Mouse (Mus musculus): ENCODE data around the gene Smagp. TPM values are rescaled to one million over a fixed set of nuclear protein-coding genes. Genes with fewer than 3 reads are reported as not detected.
A peak's percentile ranks its signal among the peaks of the same experiment; 100 is the strongest.

The Smagp gene
- total and polyA plus RNA-seq, 2 experiments from 2014 or later: 19.0 to 27.6 TPM

- ATAC-seq (ENCODE audit: insufficient read depth, low read depth): no peak
- H3K4me3 ChIP-seq (ENCODE audit: low read depth, low read length): no peak overlapping the region
- H3K9ac ChIP-seq (replicated peaks; ENCODE audit: low read depth, low read length): no peak overlapping the region
- H3K36me3 ChIP-seq (replicated peaks; ENCODE audit: control insufficient read depth, insufficient read depth, low read length): no peaks in the 10 kb centered on the region
- H3K27me3 ChIP-seq (ENCODE audit: control insufficient read depth, insufficient read depth, low read length): no peaks in the 10 kb centered on the region
- peak overlapping the region; percentile 50; the same call in 1 of the 2 replicates for H3K27ac ChIP-seq (ENCODE audit: low read depth)
- no peaks in the 10 kb centered on the region for H3K9me3 ChIP-seq (replicated peaks; ENCODE audit: control insufficient read depth, low read length)
- 0 out of 2 replicates have a peak, but pooled peaks cover 5% of the 10 kb centered on the region for H3K4me1 ChIP-seq (ENCODE audit: control insufficient read depth, insufficient read depth)
- peak overlapping the region; percentile 28; the same call in 1 of the 2 replicates for H3K4me2 ChIP-seq (ENCODE audit: low read depth, low read length)
- no peak for DNase-seq (ENCODE audit: low spot score)
- WGBS: 37% methylated on average over 8 of the region's 9 CpGs
- no peak for TF ChIP-seq CTCF (IDR thresholded peaks at IDR 0.05; ENCODE audit: low read depth)
- TF ChIP-seq EP300 (IDR thresholded peaks at IDR 0.05; ENCODE audit: low read depth): no peak
Observed at GRCm38 (mm10) chr15:100665411-100666218, 28.9 kb upstream of the Smagp start.

GRCm38 (mm10) chr15:100664813-100665274 is 28.1 kb upstream of the Smagp start:
- 0 out of 2 replicates have a peak, but pooled peaks cover 5% of the 10 kb centered on the region for H3K4me1 ChIP-seq (ENCODE audit: control insufficient read depth, insufficient read depth)
- no peaks in the 10 kb centered on the region for H3K9me3 ChIP-seq (replicated peaks; ENCODE audit: control insufficient read depth, low read length)
- no peaks in the 10 kb centered on the region for H3K27me3 ChIP-seq (ENCODE audit: control insufficient read depth, insufficient read depth, low read length)
- ATAC-seq (ENCODE audit: insufficient read depth, low read depth) (no peak), DNase-seq (ENCODE audit: low spot score) (no peak)
- TF ChIP-seq EP300 (IDR thresholded peaks at IDR 0.05; ENCODE audit: low read depth) (no peak), CTCF (IDR thresholded peaks at IDR 0.05; ENCODE audit: low read depth) (no peak)
- H3K4me2 ChIP-seq (ENCODE audit: low read depth, low read length): no peak overlapping the region
- H3K4me3 ChIP-seq (ENCODE audit: low read depth, low read length): no peak overlapping the region
- H3K9ac ChIP-seq (replicated peaks; ENCODE audit: low read depth, low read length): no peak overlapping the region
- no peak overlapping the region for H3K27ac ChIP-seq (ENCODE audit: low read depth)
- no peaks in the 10 kb centered on the region for H3K36me3 ChIP-seq (replicated peaks; ENCODE audit: control insufficient read depth, insufficient read depth, low read length)
- 74% methylated on average over 9 of the region's 9 CpGs for WGBS

- no peaks in the 10 kb centered on the region for H3K36me3 ChIP-seq (replicated peaks; ENCODE audit: control insufficient read depth, insufficient read depth, low read length)
- no peaks in the 10 kb centered on the region for H3K27me3 ChIP-seq (ENCODE audit: control insufficient read depth, insufficient read depth, low read length)
- H3K27ac ChIP-seq (ENCODE audit: low read depth): no peak overlapping the region
- 83% methylated on average over 5 of the region's 5 CpGs for WGBS
- H3K4me1 ChIP-seq (ENCODE audit: control insufficient read depth, insufficient read depth): no peaks in the 10 kb centered on the region
- TF ChIP-seq CTCF (IDR thresholded peaks at IDR 0.05; ENCODE audit: low read depth): no peak
- no peak overlapping the region for H3K9ac ChIP-seq (replicated peaks; ENCODE audit: low read depth, low read length)
- no peaks in the 10 kb centered on the region for H3K9me3 ChIP-seq (replicated peaks; ENCODE audit: control insufficient read depth, low read length)
- no peak overlapping the region for H3K4me3 ChIP-seq (ENCODE audit: low read depth, low read length)
- no peak for ATAC-seq (ENCODE audit: insufficient read depth, low read depth)
- no peak for DNase-seq (ENCODE audit: low spot score)
- H3K4me2 ChIP-seq (ENCODE audit: low read depth, low read length): no peak overlapping the region
Observed at GRCm38 (mm10) chr15:100660805-100661204, 24.1 kb upstream of the Smagp start.

GRCm38 (mm10) chr15:100660306-100660705 is 23.6 kb upstream of the Smagp start:
- Histone ChIP-seq H3K9me3 (replicated peaks; ENCODE audit: control insufficient read depth, low read length) (no peaks in the 10 kb centered on the region), H3K27me3 (ENCODE audit: control insufficient read depth, insufficient read depth, low read length) (no peaks in the 10 kb centered on the region), H3K4me2 (ENCODE audit: low read depth, low read length) (no peak overlapping the region), H3K36me3 (replicated peaks; ENCODE audit: control insufficient read depth, insufficient read depth, low read length) (no peaks in the 10 kb centered on the region), H3K27ac (ENCODE audit: low read depth) (no peak overlapping the region), H3K9ac (replicated peaks; ENCODE audit: low read depth, low read length) (no peak overlapping the region), H3K4me3 (ENCODE audit: low read depth, low read length) (no peak overlapping the region), H3K4me1 (ENCODE audit: control insufficient read depth, insufficient read depth) (no peaks in the 10 kb centered on the region)
- TF ChIP-seq CTCF (IDR thresholded peaks at IDR 0.05; ENCODE audit: low read depth) (no peak), EP300 (IDR thresholded peaks at IDR 0.05; ENCODE audit: low read depth) (no peak)
- WGBS: 70% methylated on average over 9 of the region's 9 CpGs
- ATAC-seq (ENCODE audit: insufficient read depth, low read depth): no peak
- no peak for DNase-seq (ENCODE audit: low spot score)

GRCm38 (mm10) chr15:100655201-100655600 is 18.5 kb upstream of the Smagp start:
- ATAC-seq (ENCODE audit: insufficient read depth, low read depth) (no peak), DNase-seq (ENCODE audit: low spot score) (no peak)
- 82% methylated on average over 5 of the region's 5 CpGs for WGBS
- H3K4me3 ChIP-seq (ENCODE audit: low read depth, low read length): no peak overlapping the region
- no peak overlapping the region for H3K9ac ChIP-seq (replicated peaks; ENCODE audit: low read depth, low read length)
- no peak for TF ChIP-seq CTCF (IDR thresholded peaks at IDR 0.05; ENCODE audit: low read depth)
- H3K4me2 ChIP-seq (ENCODE audit: low read depth, low read length): no peak overlapping the region
- no peak overlapping the region for H3K27ac ChIP-seq (ENCODE audit: low read depth)
- H3K27me3 ChIP-seq (ENCODE audit: control insufficient read depth, insufficient read depth, low read length): no peaks in the 10 kb centered on the region
- no peaks in the 10 kb centered on the region for H3K4me1 ChIP-seq (ENCODE audit: control insufficient read depth, insufficient read depth)
- H3K9me3 ChIP-seq (replicated peaks; ENCODE audit: control insufficient read depth, low read length): no peaks in the 10 kb centered on the region
- H3K36me3 ChIP-seq (replicated peaks; ENCODE audit: control insufficient read depth, insufficient read depth, low read length): no peaks in the 10 kb centered on the region

All from heart, postnatal 0 days (tissue).